Mouse (Mus musculus): ENCODE results near the gene Cacna2d4.

DNA sequence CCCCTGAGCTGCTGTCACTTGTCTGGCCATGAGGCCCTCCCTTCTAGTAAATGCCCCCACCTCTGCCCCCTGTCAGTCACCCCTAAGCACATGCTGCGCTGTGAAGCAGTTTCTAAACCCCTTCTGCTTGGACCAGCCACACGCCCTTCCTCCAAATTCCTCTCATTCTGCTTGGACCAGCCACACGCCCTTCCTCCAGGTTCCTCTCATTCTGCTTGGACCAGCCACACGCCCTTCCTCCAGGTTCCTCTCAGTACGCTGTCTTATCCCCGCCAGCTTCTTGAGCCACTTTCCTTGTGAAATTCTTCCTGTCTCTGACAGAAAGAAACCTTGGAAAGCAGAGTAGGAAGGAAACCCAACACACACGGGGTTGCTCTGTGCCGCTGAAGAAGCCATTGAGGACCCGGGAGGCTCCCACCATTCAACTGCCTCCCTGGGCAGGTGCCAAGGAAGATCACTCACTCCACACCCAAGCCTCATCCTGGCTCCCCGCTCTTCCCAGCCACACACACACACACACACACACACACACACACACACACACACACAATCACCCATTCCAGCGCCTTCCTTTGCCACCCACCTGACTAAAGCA, 92.3 kb downstream of the Cacna2d4 start:
- TF ChIP-seq HCFC1 (IDR thresholded peaks at IDR 0.05; ENCODE audit: borderline replicate concordance, insufficient read depth, low read length) (no peak), ZC3H11A (IDR thresholded peaks at IDR 0.05; ENCODE audit: borderline replicate concordance, low read depth, low read length) (no peak)

All from ES-E14 (cell line).